Mouse (Mus musculus) inflammation-experienced regulatory T-cells, adult 6 months (primary cell): Measurements from ENCODE around the gene Gdnf. TPM values are rescaled to one million over a fixed set of nuclear protein-coding genes. Genes with fewer than 3 reads are reported as not detected.

ENCODE experiments used
- ATAC-seq: one replicate; pipeline ENCODE4 v1.8.0; 2017
- polyA plus RNA-seq, 3 experiments: library from polyadenylated mRNA; unstranded; fragments of 100-300 nt; shearing (Covaris generic); gene quantifications; one replicate each; pipeline ENCODE4 v1.2.1; 2017

Gdnf gene
- not detected for polyA plus RNA-seq

- no peak for ATAC-seq
Observed at GRCm38 (mm10) chr15:7810556-7811252, at the start of gene Gdnf. TSS of gene Gdnf (plus strand) at chr15:7810846.

DNA sequence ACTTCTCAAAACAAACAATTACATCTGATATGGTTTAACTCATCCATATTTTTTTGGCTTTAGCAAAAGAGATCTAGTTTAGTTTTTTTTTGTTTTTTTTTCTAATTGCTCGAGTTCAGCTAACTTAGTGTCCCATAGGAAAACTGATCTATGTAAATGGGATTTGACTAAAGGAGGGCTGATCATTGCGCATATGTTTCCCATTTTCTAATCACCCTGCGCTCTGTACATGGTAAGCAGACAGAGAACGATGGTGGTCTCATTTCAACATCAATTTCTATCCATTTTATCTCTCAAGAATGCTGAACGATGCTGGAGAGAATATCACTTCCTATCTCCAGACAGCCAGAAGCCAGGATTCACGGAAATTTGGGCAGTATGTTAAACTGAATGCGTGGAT lies 43.5 kb upstream of the Gdnf start:
- no peak for ATAC-seq

GRCm38 (mm10) chr15:7772983-7773382 lies 37.7 kb upstream of the Gdnf start:
- ATAC-seq: no peak

DNA sequence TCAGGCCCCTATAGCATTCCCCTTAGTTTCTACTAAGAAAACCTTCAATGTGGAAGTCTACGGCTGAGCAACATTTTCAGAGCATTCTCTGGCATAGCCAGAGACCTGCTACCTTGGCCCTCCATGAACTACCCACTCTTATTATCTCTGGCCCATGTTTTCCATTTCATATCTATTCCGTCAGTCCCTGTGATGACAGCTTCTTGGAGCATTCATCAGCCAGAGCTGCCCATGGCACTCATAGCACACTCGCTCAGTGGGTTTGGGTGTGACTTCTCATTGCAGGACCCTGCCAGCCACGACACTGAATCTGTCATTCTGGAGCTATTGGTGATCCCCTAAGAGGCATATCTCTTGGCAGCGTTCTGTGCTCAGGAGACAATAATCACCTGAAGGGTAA lies 29.1 kb upstream of the Gdnf start:
- ATAC-seq: no peak

DNA sequence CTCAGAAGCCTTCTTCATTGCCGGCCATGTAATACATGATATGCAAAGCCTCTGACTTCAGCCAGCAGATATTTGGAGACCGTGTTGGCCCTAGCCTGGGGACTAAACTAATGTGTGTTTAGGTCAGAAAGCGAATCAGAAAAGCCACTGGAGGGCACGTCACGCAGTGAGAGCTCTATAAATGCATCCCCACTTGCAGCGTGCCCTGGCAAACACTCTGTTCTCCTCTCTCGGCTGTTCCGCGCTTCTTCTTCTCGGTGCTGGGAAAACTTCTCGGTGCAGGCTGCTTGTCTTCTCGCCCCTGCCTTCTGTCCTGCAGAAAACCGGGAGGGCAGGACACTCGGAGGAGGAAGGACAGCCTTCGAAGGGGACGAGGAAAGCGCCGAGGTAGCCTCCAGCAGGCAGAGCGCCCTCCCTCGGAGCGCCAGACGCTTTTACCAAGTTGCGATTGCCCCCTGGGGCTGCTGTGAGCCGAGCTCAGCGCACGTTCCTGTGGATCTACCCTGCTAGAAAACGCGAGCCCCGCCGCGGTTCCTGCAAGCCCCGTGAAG lies 730 bp upstream of the Gdnf start:
- no peak for ATAC-seq

GRCm38 (mm10) chr15:7811253-7811625 lies 593 bp downstream of the Gdnf start:
- ATAC-seq: no peak

DNA sequence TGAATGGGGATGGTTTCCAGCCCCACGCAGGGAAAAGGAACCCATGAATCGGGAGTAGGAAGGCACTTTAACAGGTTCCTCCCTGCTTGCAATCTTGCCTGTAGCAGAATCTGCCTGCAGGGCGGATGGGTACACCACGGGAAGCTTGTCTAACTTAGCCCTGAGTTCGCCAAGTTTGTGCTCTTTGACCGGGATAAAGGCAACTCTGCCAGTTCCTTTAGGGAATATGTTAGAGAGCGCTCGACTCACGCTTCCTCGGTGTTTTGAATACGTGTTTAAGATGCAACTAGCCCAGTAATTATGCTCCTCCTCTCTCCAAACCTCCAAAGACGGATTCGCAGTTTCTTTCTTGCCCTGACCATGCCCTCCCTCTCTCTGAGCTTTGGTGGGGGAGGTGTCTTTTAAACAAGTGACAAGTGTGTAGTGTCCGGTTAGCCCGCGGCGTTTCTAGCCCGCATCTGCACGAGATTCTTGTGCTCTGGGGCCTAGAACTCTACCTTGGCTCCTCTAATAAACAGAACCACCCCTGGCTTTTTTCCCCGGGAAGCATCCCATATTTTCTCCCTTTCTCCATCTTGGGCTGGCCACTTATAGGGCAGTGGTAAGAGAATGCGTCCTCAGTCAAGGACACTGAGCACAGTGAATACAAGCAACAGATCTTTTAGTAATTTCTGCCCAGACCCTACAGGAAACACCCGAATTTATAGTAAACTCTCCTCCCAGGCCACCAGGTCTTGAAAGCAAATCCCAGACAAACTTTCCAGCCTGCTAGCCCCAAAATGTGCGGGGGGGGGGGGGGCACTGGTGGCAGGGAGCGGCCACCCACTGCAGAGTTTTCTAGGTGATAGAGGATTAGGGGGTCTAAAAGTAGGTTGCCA lies 1.4 kb downstream of the Gdnf start:
- no peak for ATAC-seq

DNA sequence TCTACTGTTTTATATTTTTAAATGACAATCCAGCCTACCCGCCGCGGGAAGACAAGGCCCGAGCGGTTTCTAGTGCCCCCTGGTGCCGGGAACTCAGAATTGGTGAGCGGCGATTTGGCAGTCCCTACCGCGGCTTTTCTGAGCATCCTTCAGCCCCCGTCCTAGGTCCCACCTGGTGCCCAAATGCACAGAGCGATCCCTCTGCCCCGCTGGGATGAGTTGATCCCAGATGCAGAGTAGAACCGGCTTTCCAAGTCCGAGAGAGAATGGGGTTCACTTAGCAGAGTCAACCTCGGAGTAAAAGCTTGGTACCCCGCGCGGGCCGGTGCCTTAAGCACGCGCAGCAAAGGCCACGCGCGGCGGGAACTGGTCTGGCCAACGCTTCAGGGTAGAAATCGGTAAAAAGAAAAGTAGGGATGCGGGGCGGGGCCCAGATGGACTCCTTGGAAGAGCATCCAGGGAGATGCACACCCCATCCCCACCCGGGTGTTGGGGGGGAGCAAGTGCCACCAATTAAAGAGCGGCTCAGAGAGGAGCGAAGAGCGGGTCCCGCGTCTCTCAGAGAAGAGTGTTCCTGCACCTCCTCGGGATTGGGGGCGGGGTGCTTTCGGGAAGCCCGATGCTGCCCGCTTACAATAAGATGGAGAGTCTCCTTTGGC lies 2.4 kb downstream of the Gdnf start:
- ATAC-seq: no peak

DNA sequence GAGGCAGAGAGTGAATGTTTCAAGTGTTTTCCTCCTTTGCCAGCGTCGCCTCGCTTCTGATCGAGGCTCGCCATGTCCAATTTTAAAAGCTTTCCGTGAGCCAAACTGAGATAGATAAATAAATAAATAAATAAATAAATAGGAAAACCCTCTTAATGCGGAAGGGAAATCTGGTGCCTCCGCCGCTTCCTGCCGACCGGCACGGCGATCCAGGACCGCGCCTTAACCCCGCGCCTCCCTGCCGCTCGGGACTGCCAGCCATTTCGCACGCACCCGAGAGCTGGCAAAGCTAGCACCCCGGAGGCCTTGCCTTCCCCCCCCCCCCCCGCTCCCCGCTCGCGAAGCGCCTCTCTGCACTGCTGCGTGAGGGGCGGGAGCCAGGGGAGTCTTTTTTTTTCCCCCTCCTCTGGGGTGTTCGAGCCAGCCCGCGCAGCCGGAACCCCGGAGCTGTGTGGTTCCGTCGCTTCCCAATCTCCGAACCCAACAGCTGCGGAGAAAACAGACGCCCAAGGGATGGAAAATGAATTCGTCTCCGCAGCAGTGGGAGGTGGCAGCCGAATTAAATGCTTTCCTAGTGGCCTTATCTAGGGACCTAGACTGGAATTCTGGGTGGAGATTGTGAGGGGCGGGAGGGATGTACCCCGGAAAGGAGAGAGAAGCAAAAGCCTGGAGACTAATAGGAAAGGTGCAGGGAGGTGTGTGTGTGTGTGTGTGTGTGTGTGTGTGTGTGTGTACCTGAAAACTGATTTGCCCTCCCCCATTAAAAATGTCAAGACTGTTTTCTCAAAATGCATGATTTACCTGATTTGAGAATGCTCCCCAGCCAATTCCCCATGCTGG lies 3.1 kb downstream of the Gdnf start:
- ATAC-seq: no peak

GRCm38 (mm10) chr15:7814371-7814680 lies 3.7 kb downstream of the Gdnf start:
- ATAC-seq: no peak

DNA sequence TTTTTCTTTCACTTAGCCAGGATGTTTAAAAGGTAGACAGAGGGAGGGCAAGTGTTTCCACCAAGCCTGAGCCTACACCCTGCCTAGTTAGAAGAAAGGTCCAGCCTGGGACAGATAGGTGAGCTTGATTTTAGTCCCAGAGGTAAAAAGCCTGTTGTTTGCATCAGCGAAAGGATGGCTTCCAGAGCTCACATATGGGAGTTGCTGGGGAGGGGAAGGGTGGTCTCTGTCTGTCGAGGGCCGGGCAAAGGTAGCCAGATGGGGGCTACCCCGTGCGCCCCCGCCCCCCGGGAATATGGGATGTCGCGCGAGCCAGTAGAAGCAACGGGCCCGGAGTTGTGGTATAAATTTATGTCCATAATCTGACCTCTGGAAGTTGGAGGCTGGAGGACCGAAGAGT lies 4.3 kb downstream of the Gdnf start:
- no peak for ATAC-seq

DNA sequence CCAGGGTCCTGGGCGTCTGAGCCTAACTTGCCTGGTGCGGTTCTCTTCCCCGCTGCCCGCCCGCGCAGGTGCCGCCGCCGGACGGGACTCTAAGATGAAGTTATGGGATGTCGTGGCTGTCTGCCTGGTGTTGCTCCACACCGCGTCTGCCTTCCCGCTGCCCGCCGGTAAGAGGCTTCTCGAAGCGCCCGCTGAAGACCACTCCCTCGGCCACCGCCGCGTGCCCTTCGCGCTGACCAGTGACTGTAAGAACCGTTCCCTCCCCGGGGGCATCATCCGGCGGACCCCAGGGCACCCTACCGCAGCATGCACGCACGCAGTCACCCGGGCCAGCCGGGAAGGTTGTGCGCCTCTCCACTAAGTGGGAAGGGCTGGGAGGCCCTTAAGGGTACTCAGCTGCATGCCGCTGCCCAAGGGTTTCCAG lies 4.9 kb downstream of the Gdnf start:
- ATAC-seq: no peak

DNA sequence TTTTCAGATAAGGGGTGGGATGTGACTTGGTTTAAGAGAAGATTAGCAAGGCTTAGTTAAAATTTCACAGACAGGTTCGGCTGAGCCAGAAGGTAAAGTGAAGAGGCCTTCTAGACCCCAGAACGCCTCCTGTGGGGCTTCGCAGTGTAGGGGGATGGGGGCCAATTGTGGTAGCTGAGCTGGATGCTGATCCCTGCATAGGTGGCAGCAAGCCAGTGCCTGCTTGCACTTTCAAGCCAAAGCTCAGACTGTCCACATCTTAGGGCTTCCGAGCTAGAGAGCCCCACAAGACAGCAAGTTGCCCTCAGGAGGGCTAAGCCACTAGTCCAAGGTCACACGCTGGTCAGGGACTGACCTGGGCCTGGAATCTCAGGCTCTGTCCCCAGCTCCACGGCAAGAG lies 13.2 kb downstream of the Gdnf start:
- no peak for ATAC-seq

DNA sequence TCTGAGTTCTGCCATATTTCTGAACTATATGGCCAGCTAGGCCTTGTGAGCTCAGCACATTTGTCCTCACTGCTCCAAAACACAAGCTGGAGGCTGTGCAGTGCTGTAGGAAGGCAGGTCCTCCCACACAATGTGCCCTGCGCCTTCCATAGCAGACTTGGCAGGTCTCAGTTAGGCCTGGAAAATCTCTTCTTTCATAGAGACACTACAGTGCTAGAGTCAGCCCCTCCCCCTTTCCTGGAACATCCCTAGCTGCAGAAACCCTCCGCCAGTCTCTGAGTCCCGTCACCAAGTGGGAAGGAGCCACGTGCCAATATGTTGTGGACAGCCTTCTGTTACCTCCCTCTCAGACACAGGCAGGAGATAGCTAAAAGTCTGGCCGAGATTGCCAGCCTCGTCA lies 14.9 kb downstream of the Gdnf start:
- no peak for ATAC-seq

DNA sequence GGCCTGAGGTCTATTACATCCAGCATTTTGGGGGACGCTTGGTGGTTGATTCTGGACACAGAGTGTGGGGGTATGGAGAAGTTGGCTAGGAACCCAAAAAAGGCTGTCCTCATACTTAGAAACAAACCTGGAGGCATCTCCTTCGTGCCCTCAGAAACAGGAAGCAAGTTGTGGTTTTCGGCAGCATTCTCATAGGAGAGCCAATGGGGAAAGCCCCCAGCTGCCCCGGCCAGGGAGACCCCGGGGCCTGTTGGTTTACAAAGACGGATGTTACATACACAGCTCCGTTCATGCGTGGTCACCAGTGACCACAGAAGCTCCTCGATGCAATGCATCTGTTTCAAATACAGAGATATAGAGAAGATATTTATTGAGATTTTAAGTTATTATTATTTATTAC lies 24.8 kb downstream of the Gdnf start:
- no peak for ATAC-seq

- ATAC-seq: no peak
Observed at GRCm38 (mm10) chr15:7838060-7838920, 27.6 kb downstream of the Gdnf start.

- no peak for ATAC-seq
Observed at GRCm38 (mm10) chr15:7838921-7839309, 28.3 kb downstream of the Gdnf start.

GRCm38 (mm10) chr15:7841664-7842063 lies 31.0 kb downstream of the Gdnf start:
- no peak for ATAC-seq

- no peak for ATAC-seq
Observed at GRCm38 (mm10) chr15:7842398-7842797, 31.8 kb downstream of the Gdnf start.

- no peak for ATAC-seq
Observed at GRCm38 (mm10) chr15:7857418-7857817, 46.8 kb downstream of the Gdnf start.

GRCm38 (mm10) chr15:7858841-7859240 lies 48.2 kb downstream of the Gdnf start:
- ATAC-seq: no peak

DNA sequence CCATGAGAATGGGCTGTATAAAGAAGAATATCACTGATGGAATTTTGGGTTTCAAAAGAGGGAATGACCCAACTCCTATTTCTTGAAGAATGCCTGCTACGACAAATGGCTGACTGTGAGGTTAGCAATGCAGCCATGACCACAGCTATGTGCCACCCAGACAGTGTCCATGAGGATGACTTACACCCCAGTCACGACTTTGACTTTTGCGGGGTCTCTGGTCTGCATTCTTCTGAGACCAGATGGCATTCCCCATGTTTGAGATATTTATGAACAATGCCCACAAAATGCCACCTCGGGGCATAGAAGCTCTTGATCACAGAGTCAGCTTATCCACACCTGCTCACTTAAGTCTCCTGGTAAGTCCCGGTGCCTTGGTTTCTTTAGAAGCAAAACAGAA lies 52.2 kb downstream of the Gdnf start:
- ATAC-seq: no peak
